Mouse (Mus musculus): Measurements from ENCODE around the gene Klhl6.

- TF ChIP-seq CTCF (IDR thresholded peaks at IDR 0.05; ENCODE audit: low read depth), result no peak
- no peak for TF ChIP-seq EP300 (IDR thresholded peaks at IDR 0.05; ENCODE audit: low read depth)
Observed at GRCm38 (mm10) chr16:19975432-19975831, 7.4 kb downstream of the Klhl6 start.
